Mouse (Mus musculus) hindbrain, postnatal 0 days (tissue): Measurements from ENCODE around the gene Gabpa. TPM values are rescaled to one million over a fixed set of nuclear protein-coding genes. Genes with fewer than 3 reads are reported as not detected.

Source experiments
- ATAC-seq: fragments of 200-750 bp; cut with Nextera tagmentation; 2 replicates; pipeline ENCODE4 v1.8.0; 2017; ENCODE audit warnings: mild to moderate bottlenecking, moderate TSS enrichment, moderate library complexity
- DNase-seq: peaks from one replicate; pipeline ENCODE4 v3.0.0-alpha.2; 2015; ENCODE audit warnings: low spot score
- H3K27ac ChIP-seq: fragments of 300-500 bp; sonication (generic); 2 replicates; pipeline ENCODE4 v1.5.1; 2014; ENCODE audit warnings: mild to moderate bottlenecking
- H3K27me3 ChIP-seq: fragments of 300-500 bp; sonication (generic); 2 replicates; pipeline ENCODE4 v1.6.1; 2014; ENCODE audit warnings: low read length, mixed read lengths; ENCODE audit not compliant: insufficient read depth
- H3K36me3 ChIP-seq: fragments of 300-500 bp; sonication (generic); 2 replicates; pipeline ENCODE4 v1.6.1; 2014; ENCODE audit warnings: low read length, mixed read lengths; ENCODE audit not compliant: insufficient read depth
- H3K4me1 ChIP-seq: fragments of 300-500 bp; sonication (generic); 2 replicates; pipeline ENCODE4 v1.6.1; 2014; ENCODE audit warnings: antibody characterized with exemption, low read length, mixed read lengths; ENCODE audit not compliant: insufficient read depth
- H3K4me2 ChIP-seq: fragments of 300-500 bp; sonication (generic); 2 replicates; pipeline ENCODE4 v1.6.1; 2014; ENCODE audit warnings: low read depth, mild to moderate bottlenecking, low read length, moderate library complexity, mixed read lengths
- H3K4me3 ChIP-seq: fragments of 300-500 bp; sonication (generic); 2 replicates; pipeline ENCODE4 v1.5.1; 2014; ENCODE audit warnings: low read length
- H3K9ac ChIP-seq: fragments of 300-500 bp; sonication (generic); replicated peaks from 2 replicates; pipeline ENCODE4 v1.6.1; 2014; ENCODE audit warnings: mild to moderate bottlenecking, low read length, moderate library complexity, mixed read lengths
- H3K9me3 ChIP-seq: fragments of 300-500 bp; sonication (generic); 2 replicates; pipeline ENCODE4 v1.6.1; 2016; ENCODE audit warnings: low read length, mixed read lengths
- CTCF ChIP-seq: IDR thresholded peaks from 2 replicates; pipeline ENCODE4 v1.5.1; 2016; ENCODE audit warnings: antibody characterized with exemption, control low read depth, low read depth
- WGBS: fragments of 180-500 bp; shearing (Covaris S2); extraction: QIAGEN DNeasy Blood & Tissue Kit; methylation state at CpG from one replicate; pipeline ENCODE4 v1.1.7; 2014; 5-methylcytosine and 5-hydroxymethylcytosine counted together
- polyA plus RNA-seq: library from polyadenylated mRNA; unstranded; fragments of >200 nt; fragmentation: Nextera tagmentation; extraction: Ambion mirVana; gene quantifications from 2 replicates; pipeline ENCODE4 v1.2.1, GENCODE M21; 2015
- total RNA-seq: library from RNA; depleted of rRNA; stranded (reverse); fragments of >200 nt; gene quantifications from 2 replicates; pipeline ENCODE4 v1.2.3, GENCODE M21; 2014; rRNA removed

Gene Gabpa
- total and polyA plus RNA-seq, 2 experiments from 2014 or later = 10.6 to 14.8 TPM

DNA sequence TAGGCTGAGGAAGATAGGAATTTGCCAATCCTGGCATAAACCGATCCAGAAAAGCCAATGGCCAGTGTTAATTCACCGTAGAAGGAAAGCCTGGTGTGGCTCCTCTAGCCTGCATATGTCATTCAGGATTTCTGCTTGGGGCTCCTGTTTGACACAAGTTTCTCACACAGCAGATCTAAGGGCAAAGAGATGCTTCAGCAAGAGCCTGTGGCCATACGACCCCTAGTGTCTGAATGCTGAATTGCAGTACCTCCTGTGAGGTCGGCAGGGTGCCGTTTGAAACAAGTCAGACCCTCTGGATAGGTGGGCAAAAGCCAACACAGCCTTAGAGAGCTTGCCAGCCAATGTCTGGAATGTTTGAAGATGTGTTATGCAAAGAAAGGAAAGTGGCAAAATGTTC lies 44.4 kb downstream of the Gabpa start:
- WGBS = 21% methylated on average over 5 of the region's 5 CpGs

GRCm38 (mm10) chr16:84881168-84881567 lies 46.4 kb downstream of the Gabpa start:
- Histone ChIP-seq H3K36me3 (no peaks in the 10 kb centered on the region), H3K4me2 (no peak overlapping the region), H3K27ac (no peak overlapping the region), H3K4me1 (no peaks in the 10 kb centered on the region), H3K9ac (no peak overlapping the region), H3K27me3 (no peaks in the 10 kb centered on the region), H3K4me3 (no peak overlapping the region), H3K9me3 (no peaks in the 10 kb centered on the region)
- WGBS = 81% methylated on average over 9 of the region's 9 CpGs
- no peak for TF ChIP-seq CTCF
- no peak for DNase-seq
- no peak for ATAC-seq

More for the DNA sequence above, 44.4 kb downstream of the Gabpa start:
- Histone ChIP-seq H3K9me3 (no peaks in the 10 kb centered on the region), H3K36me3 (no peaks in the 10 kb centered on the region), H3K9ac (no peak overlapping the region), H3K4me1 (0 out of 2 replicates have a peak, but pooled peaks cover 4% of the 10 kb centered on the region), H3K4me3 (no peak overlapping the region), H3K4me2 (no peak overlapping the region), H3K27me3 (no peaks in the 10 kb centered on the region), H3K27ac (no peak overlapping the region)
- TF ChIP-seq CTCF = peak; percentile 85
- ATAC-seq (peak; percentile 28; the same call in 1 of the 2 replicates), DNase-seq (peak; percentile 73)

DNA sequence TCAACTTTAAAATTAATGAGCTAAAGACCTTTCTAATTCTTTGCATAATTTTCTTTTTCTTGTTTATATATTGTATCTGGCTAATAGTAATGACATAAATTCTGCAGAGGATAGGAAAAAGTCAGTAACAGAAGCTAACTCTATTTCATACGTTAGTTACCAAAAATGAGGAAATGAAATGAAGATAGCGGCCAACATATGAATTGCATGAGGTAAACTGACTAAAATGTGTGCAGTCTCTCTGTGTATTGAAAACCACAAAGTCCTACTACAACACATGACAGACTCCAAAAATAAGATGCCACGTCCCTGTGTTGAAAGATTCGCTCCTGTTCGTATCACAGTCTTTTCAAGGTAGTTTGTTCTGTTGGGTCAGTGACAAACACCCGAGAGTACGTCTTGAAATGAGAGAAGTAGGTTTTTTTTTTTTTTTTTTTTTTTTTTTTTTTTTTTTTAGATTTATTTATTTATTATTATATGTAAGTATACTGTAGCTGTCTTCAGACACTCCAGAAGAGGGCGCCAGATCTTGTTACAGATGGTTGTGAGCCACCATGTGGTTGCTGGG lies 47.1 kb downstream of the Gabpa start:
- no peaks in the 10 kb centered on the region for H3K36me3 ChIP-seq
- TF ChIP-seq CTCF = no peak
- H3K4me1 ChIP-seq = no peaks in the 10 kb centered on the region
- 88% methylated on average over 8 of the region's 8 CpGs for WGBS
- H3K27ac ChIP-seq = no peak overlapping the region
- DNase-seq (no peak), ATAC-seq (no peak)
- no peak overlapping the region for H3K4me2 ChIP-seq
- H3K9ac ChIP-seq = no peak overlapping the region
- no peaks in the 10 kb centered on the region for H3K9me3 ChIP-seq
- no peaks in the 10 kb centered on the region for H3K27me3 ChIP-seq
- H3K4me3 ChIP-seq = no peak overlapping the region

DNA sequence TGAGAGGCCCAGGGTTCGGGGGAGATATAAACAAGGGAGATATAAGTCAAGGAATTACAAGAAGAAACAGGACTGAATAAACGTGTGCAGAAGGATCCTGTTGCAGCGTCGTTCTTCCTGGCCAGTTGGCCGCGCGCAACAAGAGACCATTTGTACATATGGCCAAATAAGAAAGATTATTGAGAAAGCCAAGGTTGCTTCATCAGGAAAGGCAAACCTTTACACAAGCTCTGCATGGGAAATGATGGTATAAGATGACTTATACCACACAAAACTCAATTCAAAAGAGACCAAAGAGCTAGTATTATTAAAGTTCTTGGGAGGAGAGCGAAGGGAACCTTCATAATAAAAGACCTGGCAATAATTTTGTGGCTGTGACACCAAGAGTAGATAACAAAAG lies 49.8 kb downstream of the Gabpa start:
- H3K4me1 ChIP-seq = no peaks in the 10 kb centered on the region
- H3K9ac ChIP-seq = no peak overlapping the region
- no peak overlapping the region for H3K4me3 ChIP-seq
- no peak overlapping the region for H3K4me2 ChIP-seq
- no peak for DNase-seq
- H3K27ac ChIP-seq = no peak overlapping the region
- H3K27me3 ChIP-seq = no peaks in the 10 kb centered on the region
- H3K36me3 ChIP-seq = no peaks in the 10 kb centered on the region
- TF ChIP-seq CTCF = no peak
- no peaks in the 10 kb centered on the region for H3K9me3 ChIP-seq
- WGBS = 85% methylated on average over 8 of the region's 8 CpGs
- no peak for ATAC-seq

GRCm38 (mm10) chr16:84902995-84903394 lies 68.3 kb downstream of the Gabpa start:
- H3K9ac ChIP-seq = no peak overlapping the region
- H3K9me3 ChIP-seq = no peaks in the 10 kb centered on the region
- WGBS = 95% methylated on average over 4 of the region's 4 CpGs
- H3K4me1 ChIP-seq = no peaks in the 10 kb centered on the region
- H3K4me3 ChIP-seq = no peak overlapping the region
- no peaks in the 10 kb centered on the region for H3K36me3 ChIP-seq
- TF ChIP-seq CTCF = no peak
- H3K4me2 ChIP-seq = no peak overlapping the region
- DNase-seq = no peak
- H3K27me3 ChIP-seq = no peaks in the 10 kb centered on the region
- no peak overlapping the region for H3K27ac ChIP-seq
- ATAC-seq = no peak

DNA sequence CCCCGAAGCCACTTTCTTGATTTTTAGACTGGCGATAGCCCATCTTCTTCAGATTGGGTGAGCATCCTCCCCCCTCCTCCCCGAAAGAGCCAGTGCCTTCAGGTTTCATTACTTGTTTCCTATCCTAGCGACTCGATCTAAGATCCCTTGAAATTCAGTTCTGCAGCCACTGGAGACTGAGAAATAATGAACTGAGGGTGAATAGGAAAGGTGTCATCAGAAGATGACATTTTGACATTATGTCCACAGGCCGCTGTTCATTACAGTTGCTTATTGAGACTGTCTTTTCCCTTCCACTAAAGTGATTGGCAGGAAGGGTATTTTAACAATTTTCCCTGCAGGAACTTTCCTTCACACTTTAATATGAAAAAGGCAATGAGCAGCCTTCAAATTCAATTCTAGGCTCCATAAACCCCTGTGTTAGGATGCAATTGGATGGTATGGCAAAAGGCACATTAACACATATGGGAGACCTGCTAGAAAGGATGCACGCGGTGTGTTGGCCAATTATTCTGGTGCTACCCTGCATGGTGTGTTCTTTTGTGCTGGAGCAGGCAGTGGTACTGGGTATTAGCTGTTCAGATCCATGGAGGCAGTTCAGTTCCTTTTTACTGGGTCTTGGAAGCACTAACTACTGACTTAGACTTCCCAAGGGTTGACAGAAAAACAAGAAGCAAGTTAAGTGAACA lies 76.9 kb downstream of the Gabpa start:
- no peak overlapping the region for H3K9ac ChIP-seq
- no peak for TF ChIP-seq CTCF
- H3K36me3 ChIP-seq = no peaks in the 10 kb centered on the region
- WGBS = 92% methylated on average over 8 of the region's 8 CpGs
- H3K27ac ChIP-seq = no peak overlapping the region
- H3K27me3 ChIP-seq = no peaks in the 10 kb centered on the region
- no peaks in the 10 kb centered on the region for H3K4me1 ChIP-seq
- H3K9me3 ChIP-seq = no peaks in the 10 kb centered on the region
- DNase-seq = no peak
- no peak overlapping the region for H3K4me2 ChIP-seq
- H3K4me3 ChIP-seq = no peak overlapping the region
- ATAC-seq = no peak

Other genes starting within 250 kb of the Gabpa start
- 12.1 and 22.4 TPM in 2 replicates for gene Mrpl39, start 99.2 kb upstream of the Gabpa start, total RNA-seq
- gene Mrpl39, start 99.2 kb upstream of the Gabpa start, polyA plus RNA-seq = 36.2 and 38.2 TPM in 2 replicates
- 31.2 and 34.8 TPM in 2 replicates for gene Jam2, start 60.8 kb upstream of the Gabpa start, total RNA-seq
- 28.7 and 33.2 TPM in 2 replicates for gene Jam2, start 60.8 kb upstream of the Gabpa start, polyA plus RNA-seq
- gene Atp5j, start 700 bp downstream of the Gabpa start, total RNA-seq = 127 and 151 TPM in 2 replicates
- 1,026 and 1,029 TPM in 2 replicates for gene Atp5j, start 700 bp downstream of the Gabpa start, polyA plus RNA-seq